Mouse (Mus musculus) testis, adult 2 months (tissue): ENCODE measurements around the gene Nppb. TPM values are rescaled to one million over a fixed set of nuclear protein-coding genes. Genes with fewer than 3 reads are reported as not detected.

Source experiments
- H3K27ac ChIP-seq: fragments of 200-500 bp; 2 replicates; pipeline ENCODE4 v1.5.1; 2012; ENCODE audit warnings: low read depth, low read length; ENCODE audit not compliant: control insufficient read depth, insufficient read depth
- H3K27me3 ChIP-seq: fragments of 200-500 bp; 2 replicates; pipeline ENCODE4 v1.6.1; 2012; ENCODE audit warnings: mild to moderate bottlenecking, low read length, moderate library complexity; ENCODE audit not compliant: control insufficient read depth, insufficient read depth
- H3K36me3 ChIP-seq: fragments of 200-500 bp; 2 replicates; pipeline ENCODE4 v1.6.1; 2012; ENCODE audit warnings: mild to moderate bottlenecking, low read length; ENCODE audit not compliant: control insufficient read depth, insufficient read depth
- H3K4me1 ChIP-seq: fragments of 200-500 bp; 2 replicates; pipeline ENCODE4 v1.6.1; 2012; ENCODE audit warnings: low read length; ENCODE audit not compliant: control insufficient read depth, insufficient read depth
- H3K4me3 ChIP-seq: fragments of 200-500 bp; 2 replicates; pipeline ENCODE4 v1.5.1; 2012; ENCODE audit warnings: low read depth, mild to moderate bottlenecking, low read length, moderate library complexity, mixed read lengths; ENCODE audit not compliant: control insufficient read depth
- CTCF ChIP-seq: fragments of 200-500 bp; IDR thresholded peaks from 2 replicates; pipeline ENCODE4 v1.5.1; 2012; ENCODE audit warnings: low read depth, mild to moderate bottlenecking, inconsistent platforms, low read length, moderate library complexity; ENCODE audit not compliant: control insufficient read depth, insufficient read depth, insufficient replicate concordance
- POLR2A ChIP-seq: fragments of 200-500 bp; IDR thresholded peaks from 2 replicates; pipeline ENCODE4 v1.6.1; 2012; ENCODE audit warnings: low read depth, mild to moderate bottlenecking, inconsistent platforms, low read length, moderate library complexity; ENCODE audit not compliant: control insufficient read depth
- polyA plus RNA-seq: library from polyadenylated mRNA; depleted of rRNA; stranded (reverse); fragments of >200 nt; gene quantifications from 2 replicates; pipeline ENCODE4 v1.2.3, GENCODE M21; 2012

Gene Nppb
- polyA plus RNA-seq, 1 experiment = not detected

DNA sequence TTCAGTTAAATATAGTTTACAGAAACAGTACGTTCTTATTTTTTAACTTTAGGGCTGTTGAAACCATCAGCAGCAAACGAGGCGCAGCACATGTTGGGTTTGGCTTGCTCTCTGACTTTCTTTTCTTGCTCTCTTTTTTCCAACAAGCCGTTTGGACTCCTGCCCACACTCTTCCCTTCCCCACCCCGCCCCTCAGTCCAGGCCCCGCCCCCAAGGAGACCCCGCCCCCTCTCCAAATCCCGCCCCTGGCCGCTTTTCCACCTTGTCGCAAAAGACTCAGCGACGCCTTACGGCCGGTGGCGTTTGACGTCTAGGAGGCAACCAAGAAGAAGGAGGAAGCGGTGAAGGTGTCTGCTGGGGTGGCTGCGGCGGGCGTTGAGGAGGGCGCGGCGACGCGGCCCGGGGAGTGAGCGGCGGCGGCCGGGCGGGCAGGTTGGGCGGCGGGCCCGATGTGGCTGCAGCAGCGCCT lies 45.0 kb upstream of the Nppb start, which contains the start of gene 2510039O18Rik:
2510039O18Rik (plus strand) TSS at position 320 of the 469 bp plus-strand sequence.
- TF ChIP-seq CTCF = no peak
- peak; percentile 81 for TF ChIP-seq POLR2A
- no peaks in the 10 kb centered on the region for H3K27me3 ChIP-seq
- peak within 1 kb of the TSS; percentile 65 for H3K27ac ChIP-seq
- H3K36me3 ChIP-seq = peaks cover 2% of the 10 kb centered on the region
- peaks cover 13% of the 10 kb centered on the region for H3K4me1 ChIP-seq
- peak within 1 kb of the TSS; percentile 88 for H3K4me3 ChIP-seq

DNA sequence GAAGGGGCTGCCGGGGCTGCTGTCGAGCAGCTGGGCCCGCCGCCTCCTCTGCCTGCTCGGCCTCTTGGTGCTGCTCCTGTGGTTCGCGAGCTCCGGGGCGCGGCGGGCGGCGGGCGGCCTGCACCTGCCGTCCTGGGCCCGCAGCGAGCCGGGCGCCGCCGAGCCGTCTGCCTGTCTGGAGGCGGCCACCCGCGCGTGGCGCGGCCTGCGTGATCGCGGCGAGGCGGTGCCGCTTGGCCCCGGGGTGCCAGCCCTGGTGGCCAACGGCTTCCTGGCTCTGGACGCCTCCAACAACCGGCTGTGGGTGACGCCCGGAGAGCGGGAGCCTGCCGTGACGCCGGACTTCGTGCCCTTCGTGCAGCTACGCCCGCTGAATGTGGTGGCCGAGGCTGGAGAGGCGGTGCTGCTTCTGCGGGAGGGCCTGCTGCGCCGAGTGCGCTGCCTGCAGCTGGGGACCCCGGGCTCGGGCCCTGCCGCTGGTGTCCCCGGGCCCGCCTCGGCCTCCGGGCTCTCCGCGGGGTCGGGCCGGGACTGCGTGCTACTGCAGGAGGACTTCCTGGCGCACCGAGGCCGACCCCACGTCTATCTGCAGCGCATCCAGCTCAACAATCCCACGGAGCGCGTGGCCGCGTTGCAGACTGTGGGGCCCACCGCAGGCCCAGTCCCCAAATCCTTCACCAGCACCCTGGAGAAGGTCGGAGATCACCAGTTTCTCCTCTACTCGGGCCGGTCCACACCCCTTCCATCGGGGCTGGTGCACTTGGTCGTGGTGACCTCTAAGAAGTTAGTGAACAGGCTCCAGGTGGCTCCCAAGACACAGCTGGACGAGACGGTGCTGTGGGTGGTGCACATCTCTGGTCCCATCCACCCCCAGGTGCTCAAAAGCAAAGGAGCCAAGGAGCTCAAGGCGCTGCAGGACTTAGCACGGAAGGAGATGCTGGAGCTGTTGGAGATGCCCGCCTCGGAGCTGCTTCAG lies 44.3 kb upstream of the Nppb start:
- H3K4me1 ChIP-seq = peaks cover 11% of the 10 kb centered on the region
- peak overlapping the region; percentile 15; the same call in 1 of the 2 replicates for H3K27ac ChIP-seq
- no peaks in the 10 kb centered on the region for H3K27me3 ChIP-seq
- H3K36me3 ChIP-seq = peaks cover 2% of the 10 kb centered on the region
- TF ChIP-seq CTCF (no peak), POLR2A (no peak)
- peak overlapping the region; percentile 88 for H3K4me3 ChIP-seq

GRCm38 (mm10) chr4:147943005-147943404 lies 42.6 kb upstream of the Nppb start:
- H3K36me3 ChIP-seq = peaks cover 2% of the 10 kb centered on the region
- no peak overlapping the region for H3K27ac ChIP-seq
- H3K4me1 ChIP-seq = peaks cover 11% of the 10 kb centered on the region
- H3K27me3 ChIP-seq = no peaks in the 10 kb centered on the region
- H3K4me3 ChIP-seq = no peak overlapping the region
- TF ChIP-seq CTCF (no peak), POLR2A (no peak)

- H3K4me1 ChIP-seq = no peaks in the 10 kb centered on the region
- no peaks in the 10 kb centered on the region for H3K27me3 ChIP-seq
- no peak; the same call in 1 of the 2 replicates for TF ChIP-seq POLR2A
- no peak for TF ChIP-seq CTCF
- peaks cover 2% of the 10 kb centered on the region for H3K36me3 ChIP-seq
- no peak overlapping the region for H3K27ac ChIP-seq
- no peak overlapping the region for H3K4me3 ChIP-seq
Measured at GRCm38 (mm10) chr4:147947511-147947910, 38.1 kb upstream of the Nppb start.

- H3K27ac ChIP-seq = no peak overlapping the region
- H3K4me3 ChIP-seq = no peak overlapping the region
- no peaks in the 10 kb centered on the region for H3K36me3 ChIP-seq
- TF ChIP-seq CTCF = peak; percentile 24; the same call in 1 of the 2 replicates
- TF ChIP-seq POLR2A = no peak
- no peaks in the 10 kb centered on the region for H3K27me3 ChIP-seq
- H3K4me1 ChIP-seq = no peaks in the 10 kb centered on the region
Measured at GRCm38 (mm10) chr4:147953590-147953989, 32.0 kb upstream of the Nppb start.

- no peaks in the 10 kb centered on the region for H3K27me3 ChIP-seq
- H3K4me1 ChIP-seq = no peaks in the 10 kb centered on the region
- H3K36me3 ChIP-seq = no peaks in the 10 kb centered on the region
- H3K27ac ChIP-seq = no peak overlapping the region
- TF ChIP-seq POLR2A (no peak), CTCF (no peak)
- no peak overlapping the region for H3K4me3 ChIP-seq
Measured at GRCm38 (mm10) chr4:147957141-147957540, 28.4 kb upstream of the Nppb start.
